Mouse (Mus musculus) heart, embryonic 11.5 days (tissue): Measurements from ENCODE around the gene Dlg2. TPM values are rescaled to one million over a fixed set of nuclear protein-coding genes. Genes with fewer than 3 reads are reported as not detected.

ENCODE experiments used
- ATAC-seq: fragments of 200-750 bp; cut with Nextera tagmentation; replicated peaks from 2 replicates; pipeline ENCODE4 v1.8.0; 2017; ENCODE audit warnings: moderate library complexity; ENCODE audit not compliant: insufficient number of reproducible peaks, low FRiP score, low TSS enrichment
- H3K27ac ChIP-seq: fragments of 300-500 bp; sonication (generic); 2 replicates; pipeline ENCODE4 v1.5.1; 2014; ENCODE audit warnings: mild to moderate bottlenecking, low read depth, low read length
- H3K27me3 ChIP-seq: fragments of 300-500 bp; sonication (generic); 2 replicates; pipeline ENCODE4 v1.6.1; 2014; ENCODE audit warnings: mild to moderate bottlenecking, low read length, mixed read lengths; ENCODE audit not compliant: control insufficient read depth, insufficient read depth
- H3K36me3 ChIP-seq: fragments of 300-500 bp; sonication (generic); 2 replicates; pipeline ENCODE4 v1.6.1; 2014; ENCODE audit warnings: mild to moderate bottlenecking, low read length, moderate library complexity, mixed read lengths; ENCODE audit not compliant: control insufficient read depth, insufficient read depth
- H3K4me1 ChIP-seq: fragments of 300-500 bp; sonication (generic); 2 replicates; pipeline ENCODE4 v1.6.1; 2014; ENCODE audit warnings: low read length; ENCODE audit not compliant: control insufficient read depth, insufficient read depth
- H3K4me2 ChIP-seq: fragments of 300-500 bp; sonication (generic); 2 replicates; pipeline ENCODE4 v1.6.1; 2014; ENCODE audit warnings: mild to moderate bottlenecking, moderate library complexity
- H3K4me3 ChIP-seq: fragments of 300-500 bp; sonication (generic); 2 replicates; pipeline ENCODE4 v1.5.1; 2014; ENCODE audit warnings: low read depth, low read length
- H3K9ac ChIP-seq: fragments of 300-500 bp; sonication (generic); 2 replicates; pipeline ENCODE4 v1.6.1; 2014; ENCODE audit warnings: mild to moderate bottlenecking, low read depth, low read length, moderate library complexity
- H3K9me3 ChIP-seq: fragments of 300-500 bp; sonication (generic); replicated peaks from 2 replicates; pipeline ENCODE4 v1.6.1; 2016; ENCODE audit warnings: low read length; ENCODE audit not compliant: control insufficient read depth
- WGBS: fragments of 180-500 bp; shearing (Covaris S2); extraction: QIAGEN DNeasy Blood & Tissue Kit; methylation state at CpG from one replicate; pipeline ENCODE4 v1.1.7; 2014; ENCODE audit not compliant: insufficient replicate concordance; 5-methylcytosine and 5-hydroxymethylcytosine counted together
- polyA plus RNA-seq: library from polyadenylated mRNA; unstranded; fragments of >200 nt; fragmentation: Nextera tagmentation; extraction: Ambion mirVana; gene quantifications from 2 replicates; pipeline ENCODE4 v1.2.1, GENCODE M21; 2014

The Dlg2 gene
- polyA plus RNA-seq, 1 experiment from 2014 or later: 8.5 TPM

GRCm38 (mm10) chr7:91434739-91435138 is 958.3 kb downstream of the Dlg2 start:
- H3K36me3 ChIP-seq: no peaks in the 10 kb centered on the region
- no peak overlapping the region for H3K4me2 ChIP-seq
- H3K9me3 ChIP-seq: no peaks in the 10 kb centered on the region

GRCm38 (mm10) chr7:91440326-91440725 is 963.9 kb downstream of the Dlg2 start:
- no peak overlapping the region for H3K9ac ChIP-seq
- H3K4me2 ChIP-seq: no peak overlapping the region
- 70% methylated on average over 6 of the region's 6 CpGs for WGBS

More at GRCm38 (mm10) chr7:91434739-91435138, 958.3 kb downstream of the Dlg2 start:
- no peaks in the 10 kb centered on the region for H3K27me3 ChIP-seq
- no peak overlapping the region for H3K9ac ChIP-seq
- no peak for ATAC-seq
- no peak overlapping the region for H3K4me3 ChIP-seq
- H3K4me1 ChIP-seq: no peaks in the 10 kb centered on the region
- no peak overlapping the region for H3K27ac ChIP-seq
- 72% methylated on average over 5 of the region's 5 CpGs for WGBS

GRCm38 (mm10) chr7:91442447-91443376 is 966.2 kb downstream of the Dlg2 start:
- 69% methylated on average over 11 of the region's 11 CpGs for WGBS
- H3K9ac ChIP-seq: no peak overlapping the region
- H3K4me1 ChIP-seq: no peaks in the 10 kb centered on the region
- H3K4me3 ChIP-seq: no peak overlapping the region
- H3K27me3 ChIP-seq: no peaks in the 10 kb centered on the region
- no peak overlapping the region for H3K27ac ChIP-seq
- H3K4me2 ChIP-seq: no peak overlapping the region
- H3K9me3 ChIP-seq: no peaks in the 10 kb centered on the region
- no peak for ATAC-seq
- no peaks in the 10 kb centered on the region for H3K36me3 ChIP-seq

More at GRCm38 (mm10) chr7:91440326-91440725, 963.9 kb downstream of the Dlg2 start:
- no peak for ATAC-seq
- no peak overlapping the region for H3K27ac ChIP-seq
- no peak overlapping the region for H3K4me3 ChIP-seq
- no peaks in the 10 kb centered on the region for H3K27me3 ChIP-seq
- H3K9me3 ChIP-seq: no peaks in the 10 kb centered on the region
- no peaks in the 10 kb centered on the region for H3K4me1 ChIP-seq
- no peaks in the 10 kb centered on the region for H3K36me3 ChIP-seq

GRCm38 (mm10) chr7:91443377-91443714 is 966.9 kb downstream of the Dlg2 start:
- Histone ChIP-seq H3K36me3 (no peaks in the 10 kb centered on the region), H3K9me3 (no peaks in the 10 kb centered on the region), H3K4me1 (no peaks in the 10 kb centered on the region), H3K4me3 (no peak overlapping the region), H3K27me3 (no peaks in the 10 kb centered on the region), H3K4me2 (no peak overlapping the region), H3K9ac (no peak overlapping the region), H3K27ac (no peak overlapping the region)
- ATAC-seq: no peak
- WGBS: 72% methylated on average over 5 of the region's 5 CpGs

GRCm38 (mm10) chr7:91443913-91444312 is 967.4 kb downstream of the Dlg2 start:
- Histone ChIP-seq H3K4me3 (no peak overlapping the region), H3K27ac (no peak overlapping the region), H3K27me3 (no peaks in the 10 kb centered on the region), H3K36me3 (no peaks in the 10 kb centered on the region), H3K9ac (no peak overlapping the region), H3K9me3 (no peaks in the 10 kb centered on the region), H3K4me2 (no peak overlapping the region), H3K4me1 (no peaks in the 10 kb centered on the region)
- WGBS: 71% methylated on average over 3 of the region's 3 CpGs
- ATAC-seq: no peak

- H3K9ac ChIP-seq: no peak overlapping the region
- WGBS: 75% methylated on average over 3 of the region's 3 CpGs
- H3K9me3 ChIP-seq: no peaks in the 10 kb centered on the region
- H3K4me3 ChIP-seq: no peak overlapping the region
- H3K36me3 ChIP-seq: no peaks in the 10 kb centered on the region
- no peak overlapping the region for H3K4me2 ChIP-seq
- H3K27ac ChIP-seq: no peak overlapping the region
- H3K27me3 ChIP-seq: no peaks in the 10 kb centered on the region
- no peak for ATAC-seq
- H3K4me1 ChIP-seq: no peaks in the 10 kb centered on the region
These were observed 968.3 kb downstream of the Dlg2 start for GRCm38 (mm10) chr7:91444728-91445127.

GRCm38 (mm10) chr7:91456796-91457195 is 980.3 kb downstream of the Dlg2 start:
- Histone ChIP-seq H3K4me2 (no peak overlapping the region), H3K36me3 (no peaks in the 10 kb centered on the region), H3K27ac (no peak overlapping the region), H3K4me3 (no peak overlapping the region), H3K9me3 (no peaks in the 10 kb centered on the region), H3K9ac (no peak overlapping the region), H3K4me1 (no peaks in the 10 kb centered on the region), H3K27me3 (no peaks in the 10 kb centered on the region)
- 8% methylated on average over 1 of the region's 1 CpGs for WGBS
- ATAC-seq: no peak

- Histone ChIP-seq H3K27me3 (no peaks in the 10 kb centered on the region), H3K27ac (no peak overlapping the region), H3K9ac (no peak overlapping the region), H3K4me2 (no peak overlapping the region), H3K9me3 (no peaks in the 10 kb centered on the region), H3K36me3 (no peaks in the 10 kb centered on the region), H3K4me1 (no peaks in the 10 kb centered on the region), H3K4me3 (no peak overlapping the region)
- 0% methylated on average over 1 of the region's 1 CpGs for WGBS
- no peak for ATAC-seq
These were observed 980.7 kb downstream of the Dlg2 start for GRCm38 (mm10) chr7:91457207-91457606.

- Histone ChIP-seq H3K27ac (no peak overlapping the region), H3K9ac (no peak overlapping the region), H3K27me3 (no peaks in the 10 kb centered on the region), H3K4me2 (no peak overlapping the region), H3K4me3 (no peak overlapping the region), H3K4me1 (no peaks in the 10 kb centered on the region), H3K36me3 (no peaks in the 10 kb centered on the region), H3K9me3 (no peaks in the 10 kb centered on the region)
- WGBS: 80% methylated on average over 3 of the region's 3 CpGs
- ATAC-seq: no peak
These were observed 984.9 kb downstream of the Dlg2 start for GRCm38 (mm10) chr7:91461352-91461751.
